Mouse (Mus musculus) bone marrow macrophage, adult 2 months (primary cell): ENCODE data around the gene Wscd2.

Source experiments
- CTCF ChIP-seq: IDR thresholded peaks from 2 replicates; pipeline ENCODE4 v1.5.1; 2012; ENCODE audit warnings: low read depth, mild to moderate bottlenecking, low read length, moderate library complexity
- POLR2A ChIP-seq: IDR thresholded peaks from 2 replicates; pipeline ENCODE4 v1.6.1; 2012; ENCODE audit warnings: mild to moderate bottlenecking, low read depth, low read length, borderline replicate concordance

GRCm38 (mm10) chr5:113565101-113565854 lies 75.1 kb downstream of the Wscd2 start:
- TF ChIP-seq CTCF (no peak), POLR2A (no peak)
